Mouse (Mus musculus) activated CD4-positive, CD25-positive, alpha-beta regulatory T cell, adult 4 months (primary cell): ENCODE measurements around the gene Ankar. TPM values are rescaled to one million over a fixed set of nuclear protein-coding genes. Genes with fewer than 3 reads are reported as not detected.

Experiments
- ATAC-seq: one replicate; pipeline ENCODE4 v1.8.0; 2017
- polyA plus RNA-seq, 2 experiments: library from polyadenylated mRNA; unstranded; fragments of 100-300 nt; shearing (Covaris generic); gene quantifications; one replicate each; pipeline ENCODE4 v1.2.1; 2017

Ankar gene
- polyA plus RNA-seq, 2 experiments from 2014 or later, result not detected

DNA sequence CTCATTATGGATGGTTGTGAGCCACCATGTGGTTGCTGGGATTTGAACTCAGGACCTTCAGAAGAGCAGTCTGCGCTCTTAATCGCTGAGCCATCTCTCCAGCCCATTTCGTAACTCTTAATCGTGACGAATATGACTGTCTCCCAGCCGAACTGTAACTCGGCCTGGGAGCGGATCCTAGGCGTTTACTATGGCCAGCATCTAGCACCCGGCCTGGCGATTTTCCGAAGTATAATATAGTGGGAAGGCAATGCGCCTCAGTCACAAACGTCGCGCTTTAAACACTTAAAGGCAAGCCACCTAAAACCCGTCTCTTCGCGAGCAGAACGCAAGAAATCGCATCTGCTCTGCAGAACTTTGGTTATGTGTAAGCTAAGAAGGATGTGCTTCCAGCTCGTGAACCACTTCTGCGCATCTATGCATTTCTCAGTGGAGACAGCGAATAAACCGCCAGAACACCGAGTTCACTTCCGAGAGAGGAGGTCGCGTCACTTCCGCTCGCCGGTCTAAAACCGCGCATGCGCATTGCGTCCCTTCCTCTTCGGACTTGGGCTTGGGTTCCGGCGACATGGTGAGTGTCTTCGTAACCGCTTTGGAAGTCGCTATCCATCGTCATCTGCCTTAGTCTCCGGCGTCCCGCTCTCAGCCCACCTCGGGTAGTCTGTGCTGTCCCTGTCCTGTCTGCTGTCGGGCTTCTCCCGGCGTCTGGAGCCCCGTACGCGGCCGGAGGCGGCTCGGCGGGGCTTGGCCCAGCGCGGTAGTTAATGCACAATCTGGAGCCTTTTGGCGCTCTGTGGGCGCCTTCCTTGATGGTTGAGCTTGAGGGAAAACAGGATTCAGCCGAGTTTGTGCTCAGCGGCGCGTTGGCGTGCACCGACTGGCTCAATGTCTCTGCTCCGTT is 10.6 kb upstream of the Ankar start, which contains the start of gene Rpl37a:
Gene Rpl37a, plus strand, starts transcription at position 538 of the 901 bp plus-strand sequence.
- peak; percentile 92 for ATAC-seq

- no peak for ATAC-seq
Measured at GRCm38 (mm10) chr1:72707525-72707924, 7.1 kb upstream of the Ankar start.

DNA sequence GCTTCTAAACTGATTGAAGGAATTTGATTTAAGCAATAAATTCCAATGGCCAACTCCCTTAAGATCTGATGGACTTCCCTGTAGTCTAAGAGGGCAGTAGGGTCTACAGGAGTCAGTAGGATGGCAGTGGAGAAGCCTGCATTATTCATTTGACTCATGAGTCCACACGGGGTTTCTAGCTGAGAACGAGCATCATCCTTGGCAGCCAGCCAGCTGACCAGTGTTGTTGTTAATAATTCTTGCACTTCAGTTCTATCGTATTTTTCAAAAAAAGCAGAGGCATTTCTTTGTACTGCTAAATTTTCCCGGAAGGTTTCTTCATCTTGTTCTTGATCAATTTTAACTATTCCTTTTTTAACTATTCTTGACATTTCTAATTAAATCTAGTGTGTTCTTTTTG is 1.7 kb downstream of the Ankar start:
- no peak for ATAC-seq

- no peak for ATAC-seq
Measured at GRCm38 (mm10) chr1:72696256-72696655, 4.1 kb downstream of the Ankar start.

GRCm38 (mm10) chr1:72673070-72673469 is 27.3 kb downstream of the Ankar start:
- no peak for ATAC-seq

DNA sequence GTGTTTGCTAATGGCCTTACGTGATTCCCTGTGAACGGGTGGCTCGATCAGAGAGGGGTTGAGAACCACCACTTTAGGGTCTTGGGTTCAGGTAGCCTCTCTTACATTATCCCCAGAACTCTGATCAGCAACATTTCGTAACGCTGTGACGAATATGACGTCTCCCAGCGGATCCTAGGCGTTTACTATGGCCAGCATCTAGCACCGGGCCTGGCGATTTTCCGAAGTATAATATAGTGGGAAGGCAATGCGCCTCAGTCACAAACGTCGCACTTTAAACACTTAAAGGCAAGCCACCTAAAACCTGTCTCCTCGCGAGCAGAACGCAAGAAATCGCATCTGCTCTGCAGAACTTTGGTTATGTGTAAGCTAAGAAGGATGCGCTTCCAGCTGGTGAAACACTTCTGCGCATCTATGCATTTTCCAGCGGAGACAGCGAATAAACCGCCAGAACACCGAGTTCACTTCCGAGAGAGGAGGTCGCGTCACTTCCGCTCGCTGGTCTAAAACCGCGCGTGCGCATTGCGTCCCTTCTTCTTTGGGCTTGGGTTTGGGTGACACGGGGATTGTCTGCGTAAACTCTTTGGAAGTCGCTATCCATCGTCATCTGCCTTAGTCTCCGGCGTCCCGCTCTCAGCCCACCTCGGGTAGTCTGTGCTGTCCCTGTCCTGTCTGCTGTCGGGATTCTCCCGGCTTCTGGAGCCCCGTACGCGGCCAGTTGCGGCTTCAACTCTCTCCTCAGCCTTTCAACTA is 59.5 kb downstream of the Ankar start:
- ATAC-seq, result peak; percentile 66

DNA sequence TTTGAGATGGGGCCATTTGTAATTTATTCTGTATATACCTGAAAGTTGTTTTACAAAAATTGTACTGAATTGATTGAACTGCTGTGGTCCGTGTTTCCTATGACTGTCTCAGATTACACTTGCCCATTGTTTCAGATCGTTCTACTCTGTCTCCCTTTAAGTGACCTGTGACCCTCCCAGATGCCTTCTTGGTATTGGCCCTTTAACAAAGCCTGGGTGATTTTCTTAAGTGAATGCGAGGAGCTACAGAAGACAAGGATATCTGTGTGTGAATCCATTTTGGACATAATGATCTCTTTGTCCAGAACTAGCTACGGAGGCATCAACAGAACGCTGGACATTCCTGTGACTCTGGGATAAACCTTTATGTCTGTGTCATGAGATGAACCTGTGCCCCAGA is 65.2 kb downstream of the Ankar start:
- no peak for ATAC-seq

- ATAC-seq, result no peak
Measured at GRCm38 (mm10) chr1:72612172-72612571, 88.2 kb downstream of the Ankar start.

- no peak for ATAC-seq
Measured at GRCm38 (mm10) chr1:72609887-72610877, 90.2 kb downstream of the Ankar start.

GRCm38 (mm10) chr1:72609129-72609528 is 91.2 kb downstream of the Ankar start:
- ATAC-seq, result no peak

DNA sequence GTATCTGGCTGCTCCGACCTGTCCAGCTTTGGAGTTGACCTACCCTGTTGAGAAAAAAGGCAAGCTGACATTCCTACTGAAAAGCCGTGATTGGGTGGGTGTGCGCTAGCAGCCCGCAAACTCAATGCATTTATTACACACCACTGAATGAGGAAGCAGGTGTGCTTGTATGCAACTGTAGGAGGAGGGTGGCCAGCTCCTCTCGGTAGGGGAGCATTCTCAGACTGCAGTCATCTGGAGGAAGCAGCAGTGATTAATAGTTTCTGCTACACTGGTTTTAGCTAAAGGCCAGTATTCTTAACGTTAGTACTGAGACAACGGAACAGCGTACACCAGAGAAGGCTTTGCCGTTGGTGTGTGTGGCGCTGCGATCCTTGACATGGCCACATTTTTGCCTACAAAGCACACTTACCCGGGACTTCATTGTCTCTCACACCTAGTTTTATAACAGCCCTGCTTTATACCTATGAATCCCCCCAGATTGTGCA is 94.1 kb downstream of the Ankar start:
- ATAC-seq, result no peak

DNA sequence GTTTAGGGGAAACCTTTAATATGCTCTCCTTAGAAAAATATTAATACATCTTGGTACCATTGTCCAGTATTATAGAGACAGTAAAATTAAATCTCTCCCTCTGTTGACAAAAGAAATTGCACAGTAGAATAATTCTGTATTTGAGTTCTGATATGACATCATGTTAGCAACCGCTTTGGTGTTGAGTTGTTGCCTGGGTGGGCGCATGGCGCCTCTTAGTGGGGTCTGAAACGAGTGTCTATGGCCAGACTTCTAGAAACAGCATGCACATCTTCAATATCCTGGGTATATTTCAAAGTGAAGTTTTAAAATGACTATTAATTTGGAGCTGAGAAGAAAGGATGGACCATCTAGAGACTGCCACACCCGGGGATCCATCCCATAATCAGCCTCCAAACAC is 97.6 kb downstream of the Ankar start:
- ATAC-seq, result no peak

DNA sequence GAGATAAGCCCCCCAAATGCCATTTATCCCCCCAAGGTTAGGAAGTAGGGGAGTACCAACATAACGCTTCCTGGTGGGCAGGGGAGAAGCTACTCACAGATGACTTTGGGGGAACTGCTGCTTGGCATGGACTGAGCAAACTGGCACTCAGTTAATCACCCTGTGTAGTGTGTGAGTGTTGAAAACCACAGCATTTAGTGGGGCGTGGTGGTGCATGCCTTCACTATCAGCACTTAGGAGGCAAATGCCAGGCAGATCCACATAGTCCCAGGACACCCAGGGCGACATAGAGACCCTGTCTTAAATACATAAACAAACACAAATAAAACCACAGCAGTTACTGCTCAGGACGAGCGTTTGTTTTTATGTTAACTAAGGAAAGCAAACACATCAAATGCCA is 98.2 kb downstream of the Ankar start:
- no peak for ATAC-seq

GRCm38 (mm10) chr1:72601233-72601632 is 99.1 kb downstream of the Ankar start:
- ATAC-seq, result no peak

DNA sequence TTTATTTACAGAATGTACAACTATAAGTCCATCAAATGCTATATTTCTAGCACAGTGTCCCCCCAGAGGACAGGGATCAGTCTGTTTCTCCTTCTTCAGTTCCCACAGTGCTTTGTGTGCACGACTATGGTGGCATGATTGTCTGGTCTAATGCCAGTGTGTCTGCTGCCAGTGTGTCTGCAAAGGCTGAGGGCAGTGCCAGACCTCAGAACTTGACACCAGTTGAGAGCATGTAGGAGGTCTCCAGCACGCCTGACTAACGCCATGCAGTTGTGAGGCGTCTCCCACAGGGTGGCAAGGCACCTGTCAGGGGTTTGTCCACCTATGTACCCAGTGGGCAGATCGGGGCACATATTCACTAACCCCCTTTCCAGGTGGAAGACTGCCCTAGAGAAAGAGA is 99.6 kb downstream of the Ankar start:
- ATAC-seq, result no peak

DNA sequence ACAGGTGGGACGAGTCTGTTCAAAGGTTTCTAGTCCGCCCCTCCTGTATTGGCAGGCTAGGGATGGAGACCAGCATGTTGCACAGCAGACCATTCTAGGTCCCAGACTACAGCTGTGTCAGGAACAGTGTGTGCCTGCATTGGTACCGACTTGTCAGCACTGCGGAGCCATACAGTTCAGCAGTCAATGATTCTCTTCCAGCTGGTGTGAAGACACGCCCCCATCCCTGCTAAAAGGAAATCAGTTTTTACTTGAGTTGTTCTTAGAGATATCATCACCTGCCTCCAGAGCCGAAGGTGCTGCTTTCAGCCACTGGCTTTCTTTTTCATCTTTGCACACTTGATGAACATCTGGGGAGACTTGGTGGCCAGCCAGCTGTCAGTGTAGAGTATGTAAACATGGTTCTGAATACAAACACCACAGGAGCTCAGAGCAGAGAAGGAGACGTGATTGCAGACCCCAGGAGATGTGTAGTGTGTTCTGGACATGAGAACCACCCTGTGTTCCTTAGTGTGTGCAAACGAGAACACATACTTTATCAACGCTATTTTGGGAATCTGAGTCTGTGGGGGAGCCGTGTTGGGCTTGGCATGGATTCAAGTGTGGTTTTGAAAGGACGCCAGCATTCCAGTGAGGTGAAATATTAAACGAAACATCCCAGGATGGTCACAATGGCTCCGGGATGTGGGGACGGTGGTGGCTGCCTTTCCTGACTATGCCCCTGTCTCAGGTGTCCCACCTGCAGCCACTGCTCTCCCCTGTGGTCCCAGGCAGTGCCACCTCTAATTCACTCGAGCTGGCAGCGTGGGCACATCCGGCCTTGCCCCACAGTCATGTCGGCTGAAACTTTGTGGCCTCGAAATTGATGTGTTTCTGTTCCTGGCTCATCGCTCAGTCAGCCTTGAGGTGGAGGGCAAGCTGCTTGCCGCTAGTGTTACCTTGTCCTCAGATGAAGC is 101.0 kb downstream of the Ankar start:
- ATAC-seq, result no peak

DNA sequence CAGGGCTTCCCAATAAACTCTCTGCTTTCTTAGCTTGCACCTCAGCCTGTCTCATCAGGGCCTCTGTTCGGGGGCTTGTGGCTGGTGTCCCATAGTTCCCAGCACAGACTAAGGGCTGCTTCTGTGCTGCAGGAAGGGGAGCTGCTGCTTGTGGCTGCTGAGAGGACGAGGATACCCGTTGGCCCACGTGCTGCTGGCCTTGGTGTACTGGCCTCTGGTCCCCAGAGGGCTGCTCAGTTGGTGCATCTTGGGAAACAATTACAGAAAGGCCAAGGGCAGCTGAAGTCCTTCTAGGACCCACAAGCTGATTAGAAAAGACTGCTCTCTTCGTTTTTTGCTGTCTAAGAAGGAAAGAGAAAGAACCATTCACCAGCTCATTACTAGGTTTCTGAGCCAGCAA is 104.1 kb downstream of the Ankar start:
- no peak for ATAC-seq

GRCm38 (mm10) chr1:72595686-72596085 is 104.7 kb downstream of the Ankar start:
- no peak for ATAC-seq

- no peak for ATAC-seq
Measured at GRCm38 (mm10) chr1:72593340-72593951, 106.9 kb downstream of the Ankar start.
